Mouse (Mus musculus) G1E (cell line): ENCODE results near the gene Nudt15. TPM values are rescaled to one million over a fixed set of nuclear protein-coding genes. Genes with fewer than 3 reads are reported as not detected.

Source experiments
- ATAC-seq: 2 replicates; pipeline ENCODE4 v1.8.0; 2016; ENCODE audit warnings: mild to moderate bottlenecking; ENCODE audit not compliant: insufficient number of reproducible peaks, poor library complexity, low FRiP score, severe bottlenecking; ENCODE audit errors: extremely low read depth
- DNase-seq: peaks from one replicate; pipeline ENCODE4 v3.0.0; 2012; ENCODE audit warnings: low spot score
- H3K27me3 ChIP-seq: 2 replicates; pipeline ENCODE4 v1.6.1; 2012; ENCODE audit warnings: mild to moderate bottlenecking, low read length, inconsistent platforms; ENCODE audit not compliant: insufficient read depth
- H3K36me3 ChIP-seq: replicated peaks from 2 replicates; pipeline ENCODE3; 2012; ENCODE audit warnings: mild to moderate bottlenecking, inconsistent platforms
- H3K4me1 ChIP-seq: 2 replicates; pipeline ENCODE4 v1.6.1; 2012; ENCODE audit warnings: low read depth, low read length, inconsistent platforms, mixed read lengths; ENCODE audit not compliant: insufficient read depth
- H3K4me3 ChIP-seq: 2 replicates; pipeline ENCODE4 v1.5.1; 2012; ENCODE audit warnings: low read depth, mild to moderate bottlenecking, inconsistent platforms, low read length, moderate library complexity, mixed read lengths
- H3K9me3 ChIP-seq: replicated peaks from 2 replicates; pipeline ENCODE4 v1.6.1; 2012; ENCODE audit warnings: inconsistent platforms
- CTCF ChIP-seq: IDR thresholded peaks from 2 replicates; pipeline ENCODE4 v1.5.1; 2012; ENCODE audit warnings: low read depth, low read length, inconsistent platforms, mixed read lengths
- GATA1 ChIP-seq: IDR thresholded peaks from 2 replicates; pipeline ENCODE4 v1.6.1; 2012; ENCODE audit warnings: borderline replicate concordance, low read length, inconsistent platforms, mixed read lengths
- GATA2 ChIP-seq: IDR thresholded peaks from 2 replicates; pipeline ENCODE4 v1.6.1; 2012; ENCODE audit warnings: low read depth, low read length, inconsistent platforms, borderline replicate concordance
- POLR2AphosphoS5 ChIP-seq: IDR thresholded peaks from 2 replicates; pipeline ENCODE4 v1.6.1; 2012; ENCODE audit warnings: low read depth, low read length, inconsistent platforms; ENCODE audit not compliant: insufficient replicate concordance
- TAL1 ChIP-seq: conservative IDR thresholded peaks from 2 replicates; pipeline ENCODE4 v1.6.1; 2012; ENCODE audit warnings: low read depth, low read length, inconsistent platforms, mixed read lengths
- polyA plus RNA-seq: library from polyadenylated mRNA; stranded (reverse); fragments of >175 nt; gene quantifications from 2 replicates; pipeline ENCODE4 v1.2.3, GENCODE M21; 2012
- total RNA-seq, 2 experiments: library from RNA; stranded (forward) in 1 of 2; stranded (reverse) in 1 of 2; fragments of 200-1000 nt in 1 of 2; fragments of >200 nt in 1 of 2; fragmentation: Nextera tagmentation in 1 of 2; gene quantifications; 2 replicates each; pipeline ENCODE4 v1.2.3; 2014 to 2017

Gene Nudt15
- total and polyA plus RNA-seq, 3 experiments, result 0.90 to 8.0 (median 6.8) TPM

DNA sequence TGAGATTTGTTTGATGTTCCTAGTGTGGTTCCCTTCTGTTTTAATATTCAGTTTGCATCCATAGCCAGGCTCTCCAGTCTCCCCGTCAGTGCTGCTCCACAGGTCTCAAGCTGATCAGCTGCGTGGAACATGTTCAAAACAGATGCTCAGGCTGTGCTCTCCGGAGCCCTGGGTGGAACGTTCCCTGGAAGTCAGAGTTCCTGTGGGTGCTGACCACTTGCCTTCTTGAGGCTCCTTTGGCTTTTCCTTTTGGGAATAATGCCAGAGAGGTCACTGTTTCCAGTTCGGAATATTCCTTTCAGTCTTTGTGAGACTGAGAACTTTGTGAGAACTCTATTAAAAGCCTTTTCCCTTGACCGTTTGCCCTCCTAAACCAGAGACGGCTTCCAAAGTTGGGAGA is 72.5 kb downstream of the Nudt15 start:
- H3K4me1 ChIP-seq, result peaks cover 29% of the 10 kb centered on the region
- H3K4me3 ChIP-seq, result no peak overlapping the region
- H3K27me3 ChIP-seq, result no peaks in the 10 kb centered on the region
- ATAC-seq (no peak), DNase-seq (no peak)
- TF ChIP-seq GATA1 (no peak), CTCF (no peak), GATA2 (no peak), TAL1 (no peak), POLR2AphosphoS5 (no peak)
- H3K36me3 ChIP-seq, result no peaks in the 10 kb centered on the region
- H3K9me3 ChIP-seq, result no peaks in the 10 kb centered on the region

GRCm38 (mm10) chr14:73474636-73475093 is 73.4 kb downstream of the Nudt15 start:
- no peaks in the 10 kb centered on the region for H3K36me3 ChIP-seq
- DNase-seq, result peak; percentile 40
- TF ChIP-seq POLR2AphosphoS5 (no peak), CTCF (peak; percentile 24; the same call in 1 of the 2 replicates)
- ATAC-seq, result peak; percentile 73
- H3K4me1 ChIP-seq, result peaks cover 31% of the 10 kb centered on the region
- no peak overlapping the region; the same call in 1 of the 2 replicates for H3K4me3 ChIP-seq
- H3K27me3 ChIP-seq, result no peaks in the 10 kb centered on the region
- no peaks in the 10 kb centered on the region for H3K9me3 ChIP-seq

- ATAC-seq, result no peak
- H3K4me1 ChIP-seq, result peaks cover 31% of the 10 kb centered on the region
- TF ChIP-seq CTCF, result no peak
- TF ChIP-seq TAL1, result no peak
- no peak for TF ChIP-seq POLR2AphosphoS5
- no peak for TF ChIP-seq GATA2
- no peak for TF ChIP-seq GATA1
- no peaks in the 10 kb centered on the region for H3K27me3 ChIP-seq
- H3K9me3 ChIP-seq, result no peaks in the 10 kb centered on the region
- no peak overlapping the region for H3K4me3 ChIP-seq
- no peak for DNase-seq
- no peaks in the 10 kb centered on the region for H3K36me3 ChIP-seq
Observed at GRCm38 (mm10) chr14:73473670-73474460, 74.2 kb downstream of the Nudt15 start.

DNA sequence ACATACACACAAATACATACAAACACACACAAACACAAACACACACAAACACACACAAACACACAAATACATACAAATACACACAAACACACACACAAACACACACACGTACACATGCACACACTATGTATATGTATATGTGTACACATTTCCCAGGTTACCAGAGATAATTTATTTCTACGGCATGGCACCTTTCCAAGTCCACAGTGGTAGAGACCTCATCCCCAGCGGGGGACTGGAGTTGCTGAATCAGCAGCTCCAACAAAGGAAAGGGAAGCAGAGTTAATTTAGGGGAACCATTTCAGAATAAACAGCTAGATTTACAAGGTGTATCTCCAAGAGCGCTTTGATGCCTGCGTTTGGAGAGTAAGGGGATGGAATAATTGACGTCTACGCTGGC is 75.8 kb downstream of the Nudt15 start:
- Histone ChIP-seq H3K27me3 (no peaks in the 10 kb centered on the region), H3K9me3 (no peaks in the 10 kb centered on the region)
- ATAC-seq, result no peak

DNA sequence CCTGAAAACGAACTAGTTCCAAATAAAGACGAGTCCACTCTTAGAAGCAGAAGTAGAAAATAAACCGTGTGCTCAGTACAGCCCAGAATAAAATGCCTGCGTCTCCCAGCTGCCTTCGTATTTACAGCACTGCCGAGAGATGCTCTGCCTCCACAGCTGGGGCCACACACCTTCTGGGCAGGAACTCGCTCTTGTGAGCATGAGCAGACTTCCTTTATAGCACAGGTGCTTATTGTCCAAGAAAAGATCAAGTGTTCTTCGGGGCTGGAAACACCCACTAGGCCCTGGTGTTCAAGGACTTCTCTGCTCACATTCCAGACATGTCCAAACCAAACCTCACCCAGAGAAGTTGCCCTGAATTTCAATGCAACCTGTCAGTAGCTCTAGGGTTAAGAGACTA is 77.4 kb downstream of the Nudt15 start:
- peaks cover 26% of the 10 kb centered on the region for H3K4me1 ChIP-seq
- H3K27me3 ChIP-seq, result peaks cover 8% of the 10 kb centered on the region; the same call in 1 of the 2 replicates
- TF ChIP-seq POLR2AphosphoS5, result no peak
- no peak for TF ChIP-seq GATA2
- TF ChIP-seq CTCF, result no peak
- no peak for ATAC-seq
- DNase-seq, result no peak
- H3K9me3 ChIP-seq, result no peaks in the 10 kb centered on the region
- H3K4me3 ChIP-seq, result no peak overlapping the region
- no peaks in the 10 kb centered on the region for H3K36me3 ChIP-seq

More for the DNA sequence above, 75.8 kb downstream of the Nudt15 start:
- no peak for TF ChIP-seq GATA2
- TF ChIP-seq POLR2AphosphoS5, result no peak
- TF ChIP-seq GATA1, result no peak
- TF ChIP-seq TAL1, result no peak
- no peak for TF ChIP-seq CTCF
- Histone ChIP-seq H3K4me1 (peaks cover 31% of the 10 kb centered on the region), H3K4me3 (no peak overlapping the region), H3K36me3 (no peaks in the 10 kb centered on the region)
- no peak for DNase-seq

GRCm38 (mm10) chr14:73469506-73469905 is 78.5 kb downstream of the Nudt15 start:
- peaks cover 12% of the 10 kb centered on the region; the same call in 1 of the 2 replicates for H3K27me3 ChIP-seq
- H3K4me3 ChIP-seq, result no peak overlapping the region
- H3K9me3 ChIP-seq, result no peaks in the 10 kb centered on the region; the same call in 1 of the 2 replicates
- TF ChIP-seq GATA2 (no peak), TAL1 (no peak), POLR2AphosphoS5 (no peak), GATA1 (no peak), CTCF (no peak)
- DNase-seq (no peak), ATAC-seq (no peak)
- H3K4me1 ChIP-seq, result peaks cover 20% of the 10 kb centered on the region
- no peaks in the 10 kb centered on the region for H3K36me3 ChIP-seq

Other genes with a start within 250 kb of the Nudt15 start
- gene Rb1, start 222.4 kb downstream of the Nudt15 start, total RNA-seq (2014; fragmentation: Nextera tagmentation), result 390 and 393 TPM in 2 replicates
- gene Rb1, start 222.4 kb downstream of the Nudt15 start, total RNA-seq (2017), result 57.4 and 64.9 TPM in 2 replicates
- gene Rb1, start 222.4 kb downstream of the Nudt15 start, polyA plus RNA-seq, result 10.1 and 11.6 TPM in 2 replicates
- 474 and 507 TPM in 2 replicates for gene Itm2b, start 163.0 kb downstream of the Nudt15 start, total RNA-seq (2014; fragmentation: Nextera tagmentation)
- gene Itm2b, start 163.0 kb downstream of the Nudt15 start, total RNA-seq (2017), result 523 and 553 TPM in 2 replicates
- 104 and 121 TPM in 2 replicates for gene Itm2b, start 163.0 kb downstream of the Nudt15 start, polyA plus RNA-seq
- 28.1 and 38.0 TPM in 2 replicates for gene Med4, start 38.2 kb downstream of the Nudt15 start, total RNA-seq (2014; fragmentation: Nextera tagmentation)
- 68.4 and 75.0 TPM in 2 replicates for gene Med4, start 38.2 kb downstream of the Nudt15 start, total RNA-seq (2017)
- 10.2 and 20.9 TPM in 2 replicates for gene Med4, start 38.2 kb downstream of the Nudt15 start, polyA plus RNA-seq
- gene Sucla2, start 22.9 kb downstream of the Nudt15 start, total RNA-seq (2014; fragmentation: Nextera tagmentation), result 58.4 and 68.2 TPM in 2 replicates
- gene Sucla2, start 22.9 kb downstream of the Nudt15 start, total RNA-seq (2017), result 96.6 and 107 TPM in 2 replicates
- gene Sucla2, start 22.9 kb downstream of the Nudt15 start, polyA plus RNA-seq, result 17.1 and 17.5 TPM in 2 replicates
- not detected in 2 replicates for gene Gm21750, start 113.0 kb upstream of the Nudt15 start, total RNA-seq (2014; fragmentation: Nextera tagmentation)
- 0.66 TPM in 1 of 2 replicates, not detected in the other for gene Gm21750, start 113.0 kb upstream of the Nudt15 start, total RNA-seq (2017)
- gene Gm21750, start 113.0 kb upstream of the Nudt15 start, polyA plus RNA-seq, result not detected in 2 replicates